Mouse (Mus musculus) testis, adult 2 months (tissue): ENCODE measurements around the gene Sowahb.

Experiments
- CTCF ChIP-seq: fragments of 200-500 bp; IDR thresholded peaks from 2 replicates; pipeline ENCODE4 v1.5.1; 2012; ENCODE audit warnings: low read depth, mild to moderate bottlenecking, inconsistent platforms, low read length, moderate library complexity; ENCODE audit not compliant: control insufficient read depth, insufficient read depth, insufficient replicate concordance
- POLR2A ChIP-seq: fragments of 200-500 bp; IDR thresholded peaks from 2 replicates; pipeline ENCODE4 v1.6.1; 2012; ENCODE audit warnings: low read depth, mild to moderate bottlenecking, inconsistent platforms, low read length, moderate library complexity; ENCODE audit not compliant: control insufficient read depth

- TF ChIP-seq POLR2A: no peak
- no peak for TF ChIP-seq CTCF
Observed at GRCm38 (mm10) chr5:93020024-93020666, 24.7 kb downstream of the Sowahb start.
